Mouse (Mus musculus) spleen, postnatal 14 days (tissue): Measurements from ENCODE around the gene Wdr27.

Experiments
- DNase-seq, 2 experiments: peaks; one replicate each; pipeline ENCODE4 v3.0.0; 2021 to 2022; ENCODE audit warnings: low spot score in 2 of 2

Wdr27 gene

DNA sequence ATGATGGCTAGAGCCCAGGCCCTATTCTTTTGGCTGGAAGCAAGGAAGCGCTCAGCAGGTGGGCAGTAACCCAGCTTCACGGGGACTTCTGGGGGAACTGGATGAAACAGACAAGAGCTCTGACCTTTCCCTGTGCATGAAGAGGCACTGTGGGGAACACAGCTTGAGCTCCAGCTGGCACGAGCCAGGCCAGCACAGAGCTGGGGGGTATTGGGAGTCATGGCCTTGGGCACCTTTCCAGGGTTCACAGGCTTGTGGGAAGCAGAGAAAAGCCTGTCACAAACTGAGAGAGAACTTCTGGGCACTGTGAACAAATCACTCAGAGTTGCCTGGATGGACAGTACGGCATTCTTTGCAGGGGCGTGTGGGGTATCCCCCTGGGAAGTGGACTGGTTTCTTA lies 118.0 kb downstream of the Wdr27 start:
- no peak for DNase-seq

DNA sequence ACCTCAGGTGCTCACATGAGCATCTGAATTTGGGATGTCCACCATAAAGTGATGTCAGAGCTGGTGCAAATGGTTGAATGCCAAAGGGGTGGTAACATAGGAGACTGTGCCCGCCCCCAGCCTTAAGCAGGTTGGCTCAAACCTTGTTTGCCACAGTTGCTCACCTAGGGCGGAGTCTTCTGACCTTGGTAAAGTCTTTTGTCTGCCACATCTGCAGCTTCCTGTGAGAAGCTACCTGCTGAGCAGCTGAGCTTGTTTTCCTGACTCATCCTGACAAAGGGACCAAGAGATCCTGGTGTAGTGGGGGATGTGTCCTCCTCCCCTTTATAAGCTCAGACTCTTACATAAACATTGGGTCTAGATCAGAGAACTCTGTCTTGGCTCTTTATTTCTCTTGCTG lies 125.0 kb downstream of the Wdr27 start:
- DNase-seq, result no peak

- no peak for DNase-seq
Measured at GRCm38 (mm10) chr17:14816107-14816506, 126.9 kb downstream of the Wdr27 start.

DNA sequence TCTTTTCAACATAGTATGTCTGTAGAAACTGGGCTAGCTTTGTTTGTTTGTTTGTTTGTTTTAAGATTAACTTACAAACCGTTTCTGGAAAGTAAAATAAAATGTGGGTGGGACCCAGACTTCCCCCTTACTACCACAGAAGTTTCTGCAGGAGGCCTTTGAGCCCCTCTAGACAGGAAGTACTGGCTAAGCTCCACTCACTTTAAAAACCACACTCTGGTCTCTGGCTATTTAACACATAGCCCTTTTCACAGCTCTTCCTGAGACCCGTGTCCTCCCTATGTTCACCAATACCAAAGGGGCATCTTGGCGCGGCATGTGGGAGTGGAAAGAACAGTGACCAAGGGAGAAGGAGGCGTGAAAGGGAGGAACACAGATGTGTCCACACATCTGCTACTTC lies 127.7 kb downstream of the Wdr27 start:
- no peak for DNase-seq

- DNase-seq, result no peak
Measured at GRCm38 (mm10) chr17:14812631-14813030, 130.3 kb downstream of the Wdr27 start.

DNA sequence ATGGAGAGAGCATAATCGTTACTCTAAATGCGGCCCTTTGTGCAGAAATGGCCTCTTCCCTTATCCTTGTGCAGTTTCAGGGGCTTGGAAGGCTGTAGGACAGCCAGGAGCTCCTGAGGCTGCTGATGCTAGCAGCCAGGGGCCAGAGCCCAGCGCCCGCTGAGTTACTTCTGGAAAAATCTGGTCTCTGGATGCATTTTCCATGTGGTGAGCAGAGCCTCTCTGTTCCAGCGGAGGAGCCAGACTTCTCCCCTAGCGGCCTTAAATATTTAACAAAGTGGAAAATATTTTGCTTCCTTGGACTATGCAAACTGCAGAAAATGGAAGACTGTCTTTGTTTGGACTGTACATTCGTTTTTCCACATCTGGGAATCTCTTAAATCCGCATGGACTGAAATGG lies 130.9 kb downstream of the Wdr27 start:
- no peak for DNase-seq

DNA sequence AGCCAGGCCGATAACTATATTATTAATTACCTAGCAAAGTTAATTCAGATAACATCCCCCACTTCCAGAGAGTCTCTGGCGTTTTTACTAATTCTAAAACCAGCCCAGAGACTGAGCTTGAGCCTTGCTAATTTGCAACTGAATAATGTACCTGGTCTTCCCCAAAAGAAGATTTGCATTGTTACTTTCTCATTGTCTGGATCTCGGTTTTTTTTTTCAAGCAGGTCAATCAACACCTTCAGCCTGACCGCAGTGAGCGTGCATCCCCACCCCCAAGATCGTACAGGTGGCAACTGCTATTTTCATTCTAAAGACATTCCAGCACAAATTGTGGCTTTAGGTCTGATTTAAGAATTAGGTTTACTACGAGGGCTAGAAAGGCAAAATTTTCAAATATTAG lies 136.2 kb downstream of the Wdr27 start:
- no peak for DNase-seq

DNA sequence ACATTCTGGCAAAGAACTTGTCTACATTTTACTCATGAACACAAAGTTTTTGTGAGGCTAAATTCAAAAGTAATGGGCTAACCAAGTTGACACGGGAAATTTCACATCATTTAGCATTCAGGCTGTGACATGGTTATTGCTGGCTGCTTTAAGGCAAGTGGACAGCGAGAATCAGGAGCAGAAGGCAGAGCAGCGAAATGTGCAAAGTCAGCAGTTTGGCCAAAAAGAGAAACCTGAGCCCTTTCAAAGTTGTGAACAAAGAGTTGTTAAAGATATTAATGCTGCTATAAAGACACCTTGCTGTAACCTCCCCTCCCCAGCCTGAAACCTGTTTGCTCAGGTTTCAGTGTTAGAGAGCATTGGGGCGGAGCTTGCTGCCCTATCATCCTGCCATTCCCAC lies 143.7 kb downstream of the Wdr27 start:
- DNase-seq, result no peak

GRCm38 (mm10) chr17:14795074-14795473 lies 147.9 kb downstream of the Wdr27 start:
- DNase-seq, result no peak

- DNase-seq, result no peak
Measured at GRCm38 (mm10) chr17:14779356-14779755, 163.6 kb downstream of the Wdr27 start.

- DNase-seq, result no peak
Measured at GRCm38 (mm10) chr17:14771339-14771738, 171.6 kb downstream of the Wdr27 start.

DNA sequence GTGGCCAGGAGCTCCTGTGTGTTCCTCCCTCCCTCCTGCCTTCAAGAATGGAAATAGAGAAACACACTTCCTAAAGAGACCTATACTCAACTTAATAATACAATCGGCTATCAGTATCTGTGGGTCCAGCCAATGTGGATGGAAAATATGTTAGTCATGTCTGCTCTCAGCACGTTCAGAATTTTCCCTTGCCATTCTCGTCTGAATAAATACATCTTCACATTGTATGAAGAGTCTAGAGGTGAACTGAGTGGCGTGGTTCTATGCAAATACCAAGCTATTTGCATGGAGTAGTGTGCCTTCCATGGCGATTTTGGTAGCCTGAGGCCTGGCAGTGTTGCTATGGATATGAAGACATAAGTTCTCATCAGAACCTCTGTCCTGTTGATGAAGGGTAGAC lies 172.6 kb downstream of the Wdr27 start:
- no peak for DNase-seq
